Mouse (Mus musculus) layer of hippocampus, postnatal 25 days (tissue): ENCODE measurements around the gene Pdlim7. TPM values are rescaled to one million over a fixed set of nuclear protein-coding genes. Genes with fewer than 3 reads are reported as not detected.

ENCODE experiments used
- DNase-seq, 2 experiments: peaks; one replicate each; pipeline ENCODE4 v3.0.0; 2022; ENCODE audit warnings: mixed read lengths in 2 of 2, low spot score in 1 of 2; ENCODE audit errors: extremely low spot score in 1 of 2
- total RNA-seq, 2 experiments: library from RNA; stranded (reverse); gene quantifications; 2 replicates each; pipeline ENCODE4 v1.2.3; 2021

Pdlim7 gene
- total RNA-seq, 2 experiments from 2014 or later = 86.6 to 97.7 TPM

DNA sequence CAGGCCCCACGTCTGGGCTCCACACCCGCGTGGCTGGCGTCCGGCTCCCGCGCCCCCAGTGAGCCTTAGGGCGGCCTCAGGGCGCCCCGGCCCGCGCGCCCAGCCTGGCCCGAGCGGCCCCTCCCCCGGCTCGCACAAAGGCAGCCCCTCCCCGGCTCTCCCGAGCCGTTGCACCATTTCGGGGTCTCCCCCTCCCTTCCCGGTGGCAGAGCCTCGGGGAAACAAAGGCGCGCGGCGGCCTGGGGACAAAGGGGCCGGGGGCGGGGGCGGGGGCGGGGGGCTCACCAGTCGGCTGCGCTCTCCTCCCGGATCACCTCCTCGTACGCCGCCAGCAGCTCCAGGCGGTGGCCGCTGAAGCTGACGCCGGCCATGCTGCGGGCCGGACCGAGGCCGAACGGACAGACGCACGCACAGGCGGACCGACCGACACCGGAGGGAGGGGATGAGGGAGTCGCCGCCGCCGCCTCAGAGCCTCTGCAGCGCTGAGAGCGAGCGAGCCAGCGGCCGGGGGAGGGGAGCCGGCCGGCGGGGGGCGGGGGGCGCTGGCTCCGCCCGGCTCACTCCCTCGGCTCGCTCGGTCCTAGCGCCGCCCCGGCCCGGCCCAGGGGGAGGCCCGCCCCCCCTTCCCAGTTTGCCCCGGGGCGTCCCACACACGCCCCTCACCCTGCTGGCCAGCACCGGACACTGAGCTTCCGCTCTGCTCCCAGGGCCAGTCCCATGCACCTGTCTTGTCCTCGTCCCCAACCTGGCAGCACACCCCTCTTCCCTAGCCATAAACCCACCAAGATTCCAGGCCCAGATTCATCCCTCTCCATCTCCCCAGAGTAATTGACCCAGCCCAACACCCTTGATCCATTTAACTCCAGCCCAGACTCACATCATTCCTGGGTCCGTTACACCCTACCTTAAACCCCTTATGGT is 25.6 kb downstream of the Pdlim7 start, which contains the start of gene Dbn1:
Gene Dbn1 (minus strand): TSS at position 534 of the 921 bp plus-strand sequence.
- DNase-seq = peak; percentile 60 to 63

DNA sequence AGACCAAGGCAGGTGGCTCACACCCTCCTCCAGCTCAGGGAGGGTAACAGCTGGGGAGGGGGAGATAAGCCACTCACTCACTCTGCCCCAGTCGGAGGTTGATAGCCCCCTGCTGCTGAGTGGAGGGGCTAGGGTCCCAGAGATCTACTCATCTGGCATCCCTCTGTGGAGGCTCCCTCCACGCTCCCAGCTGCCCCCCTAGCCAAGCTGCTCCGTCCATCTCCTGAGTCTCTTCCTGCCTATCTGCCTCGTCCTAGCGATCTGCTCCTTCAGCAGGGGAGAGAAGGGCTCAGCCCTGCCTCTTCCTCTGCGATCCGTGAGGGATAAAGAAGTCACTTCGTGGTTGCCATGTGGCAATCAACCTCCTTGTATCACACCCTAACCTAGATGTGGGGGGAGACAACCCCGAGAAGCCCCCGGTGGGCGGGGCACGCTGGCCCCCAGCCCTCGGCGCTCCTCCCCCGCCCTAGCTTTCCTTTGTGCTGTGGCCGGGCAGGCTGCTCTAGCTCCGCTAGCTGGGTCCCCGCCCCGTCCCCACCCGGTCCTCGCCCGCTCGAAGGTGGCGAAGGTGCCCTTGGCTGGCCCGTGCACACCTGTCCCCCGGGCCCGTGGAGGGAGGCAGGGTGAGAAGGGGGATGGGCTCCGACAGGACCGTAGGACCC is 26.4 kb downstream of the Pdlim7 start:
- DNase-seq = no peak

DNA sequence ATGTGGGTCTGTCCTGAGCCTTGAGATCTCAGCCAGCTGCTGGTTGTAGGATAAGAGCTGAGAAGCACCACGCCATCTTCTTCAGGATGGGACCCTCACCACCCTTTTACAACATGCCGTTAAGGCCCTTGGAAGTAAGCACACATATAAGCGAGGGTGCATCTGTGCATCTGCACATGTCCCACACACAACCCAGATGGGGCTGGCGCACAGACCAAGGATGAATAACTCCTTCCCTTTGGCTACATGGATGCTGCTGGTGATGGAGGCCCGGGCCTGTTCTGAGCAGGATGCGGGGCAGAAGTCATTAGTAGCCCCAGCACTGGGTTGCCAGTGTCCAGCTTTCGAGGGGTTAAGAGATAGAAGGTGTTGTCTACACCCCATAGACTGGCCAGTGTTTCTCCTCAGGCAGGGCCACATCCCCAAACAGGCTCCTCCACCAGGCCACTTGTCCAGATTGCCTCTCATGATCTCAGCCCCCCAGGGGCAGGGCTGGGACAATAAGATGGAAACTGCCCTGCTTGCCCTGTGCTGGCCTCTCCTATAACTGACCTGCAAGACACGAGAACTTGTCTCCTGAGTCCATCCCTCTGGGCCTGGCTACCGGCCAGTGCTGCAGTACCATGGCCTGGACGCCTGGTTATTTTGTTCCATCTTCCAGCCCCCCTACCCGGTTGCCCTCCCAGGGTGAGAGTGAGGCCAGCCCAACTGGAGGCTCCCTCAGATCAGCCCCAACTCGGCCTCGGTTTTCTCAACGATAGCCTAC is 27.3 kb downstream of the Pdlim7 start:
- no peak for DNase-seq

DNA sequence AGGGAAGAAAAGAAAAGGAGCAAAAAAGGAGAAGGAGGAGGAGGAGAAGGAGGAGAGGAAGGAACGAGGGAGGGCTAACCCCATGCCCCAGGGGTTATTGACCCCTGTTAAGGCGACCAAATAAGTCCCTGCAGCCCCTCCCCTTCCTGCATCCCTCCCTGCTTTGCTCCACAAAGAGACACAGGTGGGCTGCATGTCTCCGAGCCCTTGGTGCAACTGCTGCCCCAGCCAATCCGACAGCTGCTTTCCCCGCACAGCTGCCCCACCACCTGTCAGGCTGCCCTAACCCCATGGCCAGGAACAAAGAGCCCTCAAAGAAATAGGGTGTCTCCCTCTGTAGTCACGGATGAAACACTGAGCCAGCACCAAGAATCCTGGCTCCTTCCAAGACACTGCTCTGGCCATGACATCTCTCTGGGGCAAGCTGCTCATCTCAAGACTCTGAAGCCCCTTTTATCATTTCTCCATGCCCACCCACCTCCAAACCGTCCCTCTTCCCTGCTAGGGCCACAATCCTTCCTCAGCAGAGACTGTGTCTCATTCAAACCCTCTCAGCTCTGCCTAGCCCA is 28.9 kb downstream of the Pdlim7 start:
- DNase-seq = no peak

DNA sequence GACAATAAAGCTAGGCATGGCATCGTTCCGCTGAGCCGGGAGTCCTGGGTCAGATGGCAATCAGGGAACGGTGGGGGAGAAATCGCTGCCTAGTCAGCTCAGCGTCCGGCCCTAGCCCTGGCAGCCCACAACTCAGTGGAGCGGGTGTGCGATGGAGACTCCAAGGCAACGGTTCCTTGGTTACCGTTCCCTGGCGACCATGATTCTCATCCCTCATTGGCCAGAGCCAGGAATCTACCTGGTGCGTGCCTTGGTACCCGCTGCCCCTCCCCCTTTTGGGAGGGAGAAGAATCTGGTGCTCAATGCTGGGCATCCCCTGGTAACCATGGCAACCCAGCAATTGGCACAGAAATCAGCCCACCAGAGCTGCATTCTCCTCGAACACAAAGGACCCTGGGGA is 29.9 kb downstream of the Pdlim7 start:
- DNase-seq = peak; percentile 70 to 84

DNA sequence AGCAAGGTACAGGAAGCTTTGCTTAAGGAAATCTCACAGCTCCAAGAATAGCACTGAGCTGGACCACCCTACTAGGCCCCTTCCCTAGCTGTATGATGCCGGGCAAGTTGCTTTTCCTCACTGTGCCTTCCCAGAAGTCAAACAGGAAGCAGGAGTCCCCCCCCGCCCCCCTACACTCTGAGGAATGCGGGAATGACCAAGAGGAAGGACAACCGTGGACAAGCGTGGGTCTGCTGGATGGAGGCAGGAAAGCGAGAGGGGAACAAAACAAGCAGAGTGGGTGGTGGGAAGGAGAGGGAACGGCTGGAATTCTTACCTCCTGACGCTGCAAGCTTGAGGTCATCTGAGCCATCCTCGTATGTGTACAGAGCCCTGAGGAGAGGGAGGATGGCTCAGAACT is 30.4 kb downstream of the Pdlim7 start:
- DNase-seq = no peak

DNA sequence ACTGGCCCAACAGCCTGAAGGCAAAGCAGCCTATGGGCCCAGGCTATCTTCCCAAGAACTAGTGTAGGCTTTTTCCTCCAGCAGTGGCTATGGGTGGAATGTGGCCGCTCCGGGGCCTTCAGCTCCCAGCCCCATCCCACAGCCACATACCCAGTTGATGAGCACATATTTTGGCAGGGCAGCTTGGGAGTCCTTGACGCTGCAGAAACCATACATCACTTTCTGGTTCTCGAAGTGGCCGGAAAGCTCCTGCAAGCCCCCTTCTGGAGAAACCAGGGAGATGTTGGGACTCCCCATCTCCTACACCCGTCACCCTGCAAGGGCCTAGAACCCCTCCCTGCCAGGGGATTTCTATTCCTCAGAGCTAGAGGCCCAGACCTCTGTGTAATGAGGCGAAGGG is 30.9 kb downstream of the Pdlim7 start:
- no peak for DNase-seq

DNA sequence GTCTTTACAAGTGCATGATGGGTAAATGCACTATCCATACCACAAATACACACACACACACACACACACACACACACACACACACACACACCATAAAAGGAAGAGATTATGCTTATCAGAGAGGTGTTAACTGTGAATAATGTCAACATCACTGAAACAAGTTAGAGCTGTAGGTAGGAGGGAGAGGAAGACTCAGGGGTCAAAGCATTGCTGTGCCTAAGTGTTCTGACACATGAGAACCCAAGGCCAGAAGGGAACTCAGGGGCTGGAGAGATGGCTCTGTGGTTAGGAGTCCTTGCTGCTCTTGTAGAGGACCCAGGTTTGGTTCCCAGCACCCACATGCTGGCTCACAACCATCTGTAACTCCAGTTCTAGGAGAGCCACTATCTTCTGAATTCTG is 33.5 kb downstream of the Pdlim7 start:
- no peak for DNase-seq

DNA sequence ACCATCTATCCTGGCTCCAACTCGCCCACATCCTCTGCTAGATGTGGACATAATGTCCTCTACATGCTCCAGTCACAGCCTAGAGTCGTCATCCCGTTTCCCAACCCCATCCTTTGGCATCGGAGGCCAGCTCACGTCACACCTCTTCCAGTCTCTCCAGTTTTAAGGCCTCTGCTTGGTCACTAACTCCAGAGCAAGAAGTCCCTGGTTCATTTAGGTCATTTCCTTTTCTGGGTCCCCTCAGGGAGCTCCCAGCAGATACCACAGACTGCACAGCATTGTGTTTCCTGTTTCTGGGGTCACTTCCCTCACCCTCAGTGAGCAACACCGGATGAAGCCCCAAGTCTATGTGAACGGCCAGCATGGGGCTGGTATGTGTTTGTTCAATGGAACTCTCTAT is 34.5 kb downstream of the Pdlim7 start:
- no peak for DNase-seq

DNA sequence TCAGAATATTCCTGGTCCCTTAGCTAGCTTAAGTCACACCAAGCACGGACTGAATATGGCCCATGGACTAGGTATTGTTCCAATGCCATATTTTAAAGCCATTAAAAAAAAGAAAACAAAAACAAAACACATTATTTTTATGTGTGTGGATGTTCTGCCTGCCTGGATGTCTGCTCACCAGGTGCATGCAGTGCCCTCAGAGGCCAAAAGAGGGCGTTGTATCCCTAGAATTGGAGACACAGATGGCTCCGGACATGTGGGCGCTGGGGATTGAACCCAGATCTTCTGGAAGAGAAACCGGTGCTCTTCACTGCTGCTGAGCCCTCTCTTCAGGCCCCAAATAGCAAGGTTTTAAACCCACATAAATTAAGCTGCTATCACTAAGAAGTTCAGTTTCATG is 35.4 kb downstream of the Pdlim7 start:
- DNase-seq = peak in 1 of 2 experiments; percentile 65

DNA sequence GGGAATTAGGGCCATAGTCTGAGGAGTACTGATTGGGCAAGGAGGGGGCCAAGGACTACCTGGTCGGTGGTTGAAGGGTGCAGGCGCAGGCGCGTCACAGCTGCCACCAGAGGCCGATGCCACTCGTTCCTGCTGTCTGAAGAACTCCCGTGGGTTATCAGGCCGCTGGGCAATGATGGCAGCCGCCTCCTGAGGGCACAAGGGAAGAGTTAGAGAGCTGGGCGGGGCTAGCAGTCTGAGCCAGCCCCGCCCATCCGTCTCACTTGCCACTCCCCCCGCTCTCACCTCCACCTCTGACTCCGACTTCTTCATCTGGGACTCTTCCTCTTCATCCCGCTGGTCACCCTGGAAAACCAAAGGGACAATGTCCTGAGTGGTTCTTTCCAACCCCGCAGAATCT is 36.0 kb downstream of the Pdlim7 start:
- no peak for DNase-seq

DNA sequence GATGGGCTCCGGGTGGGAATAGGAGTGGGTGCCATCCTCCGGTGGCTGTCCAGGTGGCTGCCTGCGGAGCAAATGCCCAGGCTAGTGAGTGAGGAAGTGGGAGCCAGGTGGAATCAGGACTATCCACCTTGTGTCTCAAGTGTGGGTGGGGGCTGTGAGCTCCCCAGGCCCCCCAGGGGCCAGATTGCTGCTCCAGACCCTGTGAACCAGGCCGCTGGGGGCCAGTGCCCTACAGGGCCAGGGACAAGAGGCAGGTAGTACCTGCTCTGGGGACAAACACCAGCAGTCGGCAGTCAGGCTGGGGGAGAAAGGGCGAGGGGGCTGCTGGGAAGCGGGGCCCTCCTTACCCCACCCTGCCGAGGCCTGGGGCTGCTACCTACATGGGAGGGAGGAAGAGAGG is 37.2 kb downstream of the Pdlim7 start:
- no peak for DNase-seq

DNA sequence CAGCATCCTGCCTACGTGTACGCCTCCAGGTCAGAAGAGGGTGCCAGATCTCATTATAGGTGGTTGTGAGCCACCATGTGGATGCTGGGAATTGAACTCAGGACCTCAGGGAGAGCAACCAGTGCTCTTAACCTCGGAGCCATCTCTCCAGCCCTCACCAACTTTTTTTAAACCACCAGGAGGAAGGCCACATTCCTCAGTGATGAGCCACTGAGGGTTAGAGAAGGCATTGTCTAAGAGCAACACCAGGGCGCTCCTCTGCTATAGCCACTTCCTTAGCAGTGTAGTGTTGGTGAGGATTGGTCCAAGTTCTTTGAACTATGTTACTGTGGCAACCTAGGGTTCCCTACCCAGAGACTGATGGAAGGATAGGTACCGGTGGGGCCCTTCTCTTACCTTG is 37.7 kb downstream of the Pdlim7 start:
- DNase-seq = no peak

DNA sequence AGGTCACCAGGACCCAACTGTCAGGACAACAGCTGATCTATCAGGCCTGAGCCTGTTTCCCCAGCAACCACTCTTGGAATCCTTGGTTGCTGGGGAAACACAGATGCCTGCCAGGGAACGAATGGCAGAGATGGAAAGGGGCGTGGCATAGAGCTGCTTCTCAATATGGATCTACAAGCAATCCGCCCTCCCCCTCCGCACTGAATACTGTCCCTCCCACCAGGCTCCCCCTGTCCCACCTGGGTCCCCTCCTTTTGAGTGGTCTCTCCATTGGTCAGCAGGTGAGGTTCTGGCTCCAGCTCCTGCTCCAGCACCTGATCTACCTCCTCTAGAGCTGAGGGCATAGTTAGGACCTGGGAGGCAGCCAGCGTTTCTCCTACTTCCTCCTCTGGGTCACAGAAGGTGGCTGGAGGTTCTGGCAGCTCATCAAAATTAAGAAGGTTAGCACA is 38.8 kb downstream of the Pdlim7 start:
- peak in 1 of 2 experiments; percentile 58 for DNase-seq

DNA sequence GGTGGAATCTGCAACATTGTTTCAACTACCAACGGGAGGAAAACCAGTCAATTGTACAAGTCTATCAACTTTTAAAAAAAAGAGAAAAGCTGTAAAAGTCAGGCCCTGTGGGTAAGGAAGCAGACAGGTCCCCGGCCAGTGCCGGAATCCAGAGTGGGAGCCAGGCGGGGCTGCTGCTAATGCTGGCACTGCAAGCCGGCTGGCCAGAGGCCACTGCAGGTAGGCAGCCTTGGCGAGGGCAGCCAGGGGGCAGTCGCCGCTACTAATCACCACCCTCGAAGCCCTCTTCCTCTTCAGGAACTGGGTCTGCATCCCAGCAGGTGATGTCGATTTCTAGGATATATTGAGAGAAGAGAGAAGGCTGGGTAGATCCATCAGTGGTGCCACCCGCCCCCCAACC is 39.5 kb downstream of the Pdlim7 start:
- no peak for DNase-seq

DNA sequence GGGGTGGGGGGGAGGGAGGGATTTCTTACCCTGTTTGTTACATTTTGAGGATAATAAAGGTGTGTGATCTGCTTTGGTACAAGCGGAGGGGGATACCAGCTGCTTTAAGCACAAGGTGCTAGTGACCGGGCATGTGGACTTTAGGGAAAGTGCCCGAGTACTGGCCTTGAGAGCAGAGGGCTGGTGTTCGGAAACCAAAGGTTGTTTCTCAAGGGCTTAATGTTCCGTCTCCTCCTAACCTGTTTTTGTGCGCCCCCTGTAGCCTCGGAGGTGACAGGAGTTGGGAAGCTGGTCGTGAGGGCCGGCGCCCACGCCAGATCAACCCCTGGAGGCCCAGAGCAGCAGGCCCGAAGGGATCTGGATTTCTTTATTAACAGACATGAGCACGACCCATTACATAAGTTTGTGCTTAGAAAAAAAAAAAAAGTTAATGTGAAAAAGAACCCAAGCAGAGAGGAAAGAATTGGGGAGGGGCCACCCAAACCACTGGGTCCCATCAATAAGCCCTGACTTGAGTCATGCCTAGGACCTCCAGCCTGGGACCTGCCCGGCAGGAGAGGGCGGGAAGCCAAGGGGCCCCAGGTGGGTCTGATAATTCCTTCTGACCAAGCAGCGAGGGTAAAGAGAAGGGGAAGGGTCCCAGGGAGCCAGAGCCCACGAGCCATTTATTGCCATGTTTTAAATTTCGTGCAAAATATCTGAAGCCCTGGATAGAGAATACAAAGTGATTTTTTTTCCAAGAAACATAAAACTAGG is 40.2 kb downstream of the Pdlim7 start:
- no peak for DNase-seq

DNA sequence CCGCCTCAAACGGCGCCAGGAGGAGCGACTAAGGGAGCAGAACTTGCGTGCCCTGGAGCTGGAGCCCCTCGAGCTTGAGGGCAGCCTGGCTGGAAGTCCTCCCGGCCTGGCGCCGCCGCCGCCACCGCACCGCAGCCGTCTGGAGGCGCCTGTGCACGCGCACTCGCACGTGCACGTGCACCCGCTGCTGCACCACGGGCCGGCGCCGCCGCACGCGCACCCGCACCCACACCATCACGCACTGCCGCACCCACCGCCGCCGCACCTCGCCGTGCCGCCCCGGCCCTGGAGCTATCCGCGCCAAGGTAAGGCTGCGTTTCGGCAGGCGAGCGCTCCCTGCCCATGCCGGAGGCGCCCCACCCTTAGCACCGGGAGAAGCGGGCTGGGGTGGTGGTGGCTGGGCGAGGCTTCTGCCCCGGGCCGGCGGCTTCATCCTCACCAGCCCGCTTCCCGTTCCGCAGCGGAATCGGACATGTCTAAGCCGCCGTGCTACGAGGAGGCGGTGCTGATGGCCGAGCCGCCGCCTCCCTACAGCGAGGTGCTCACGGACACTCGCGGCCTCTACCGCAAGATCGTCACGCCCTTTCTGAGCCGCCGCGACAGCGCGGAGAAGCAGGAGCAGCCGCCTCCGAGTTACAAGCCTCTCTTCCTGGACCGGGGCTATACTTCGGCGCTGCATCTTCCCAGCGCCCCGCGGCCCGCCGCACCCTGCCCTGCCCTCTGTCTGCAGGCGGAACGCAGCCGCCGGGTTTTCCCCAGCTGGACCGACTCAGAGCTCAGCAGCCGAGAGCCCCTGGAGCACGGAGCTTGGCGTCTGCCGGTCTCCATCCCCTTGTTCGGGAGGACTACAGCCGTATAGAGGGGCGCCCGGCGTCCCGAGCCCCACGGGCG is 41.1 kb downstream of the Pdlim7 start:
- DNase-seq = peak; percentile 54 to 74

DNA sequence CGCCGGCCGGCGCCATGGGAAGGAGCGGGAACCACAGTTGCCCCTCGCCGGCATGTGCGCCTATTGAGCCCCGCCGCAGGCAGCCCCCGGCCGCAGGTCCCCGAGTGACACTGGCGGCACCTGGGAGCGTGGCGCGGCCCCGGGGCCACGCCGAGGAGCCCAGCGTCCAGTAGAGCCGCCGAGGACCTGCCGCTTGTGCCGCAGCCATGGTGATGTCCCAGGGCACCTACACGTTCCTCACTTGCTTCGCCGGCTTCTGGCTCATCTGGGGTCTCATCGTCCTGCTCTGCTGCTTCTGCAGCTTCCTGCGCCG is 41.7 kb downstream of the Pdlim7 start:
- DNase-seq = no peak
